In the genomic region with DNA sequence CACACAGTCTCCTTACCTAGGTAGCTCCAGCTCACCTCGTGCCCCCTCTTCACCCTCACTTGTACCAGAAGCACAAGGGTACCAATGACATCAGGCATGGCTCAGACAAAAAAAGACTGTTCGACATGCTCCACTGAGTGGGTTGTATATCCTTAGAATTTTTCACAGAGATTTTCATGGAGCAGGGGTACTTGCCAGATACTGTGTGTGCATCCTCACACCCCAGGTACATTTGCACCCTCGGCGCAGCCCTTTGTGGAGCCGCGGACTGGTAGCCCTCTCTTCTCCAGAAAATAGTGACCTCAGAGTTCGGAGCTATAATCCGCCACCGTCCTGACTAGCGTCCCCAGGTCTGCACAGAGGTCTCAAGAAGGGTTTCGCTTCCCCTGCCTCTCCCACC, we compare ENCODE assay signal across 10 mouse cellular contexts. TPM values are rescaled to one million over a fixed set of nuclear protein-coding genes. Genes with fewer than 3 reads are reported as not detected.
DNase-seq lines count a peak whose midpoint lies in the region; ATAC-seq and TF ChIP-seq lines count a peak whose summit lies in the region.
"Had no signal": no experiment of that assay in that cellular context is flagged by ENCODE, and none has a peak within 500 bp of the region (broad histone marks: within the 10 kb centered on the region; RNA-seq: fewer than 3 reads in every experiment).

No protein-coding gene starts in this region.

- H3K4me2 ChIP-seq in forebrain, embryonic 14.5 days (ENCODE audit: low read length) = peak overlapping the region; percentile 97
- peak overlapping the region; percentile 53 for H3K4me2 ChIP-seq in liver, embryonic 14.5 days (ENCODE audit: low read depth)

- TF ChIP-seq CTCF in C2C12 (IDR thresholded peaks at IDR 0.05; ENCODE audit: control insufficient read depth, insufficient read depth, insufficient read length) = no peak
- TF ChIP-seq CTCF in liver, embryonic 14.5 days (IDR thresholded peaks at IDR 0.05; ENCODE audit: low read depth) = no peak

- no peak overlapping the region for H3ac ChIP-seq in C2C12 (ENCODE audit: control insufficient read depth, insufficient read length, low read depth)

- H3K27me3 ChIP-seq in C2C12 (ENCODE audit: control insufficient read depth, insufficient read depth, insufficient read length) = no peaks in the 10 kb centered on the region
- H3K27me3 ChIP-seq in forebrain, embryonic 14.5 days (replicated peaks; ENCODE audit: control insufficient read depth, insufficient read depth, low read length) = no peaks in the 10 kb centered on the region
- peaks cover 36% of the 10 kb centered on the region for H3K27me3 ChIP-seq in liver, embryonic 14.5 days (ENCODE audit: control insufficient read depth, insufficient read depth, low read length)

- WGBS in forebrain, embryonic 14.5 days = 2% methylated on average over 11 of the region's 11 CpGs
- 20% methylated on average over 11 of the region's 11 CpGs for WGBS in liver, embryonic 14.5 days (ENCODE audit: insufficient replicate concordance)

- peak; percentile 8; the same call in 1 of the 2 replicates for ATAC-seq in frontal cortex, adult (ENCODE audit: low TSS enrichment)
- ATAC-seq in forebrain, embryonic 14.5 days = no peak; the same call in 1 of the 2 replicates
- ATAC-seq in liver, embryonic 14.5 days (ENCODE audit: insufficient read depth) = no peak

- H3K36me3 ChIP-seq in C2C12 (ENCODE audit: control insufficient read depth, insufficient read depth) = no peaks in the 10 kb centered on the region
- H3K36me3 ChIP-seq in forebrain, embryonic 14.5 days (ENCODE audit: control insufficient read depth, insufficient read depth, low read length) = no peaks in the 10 kb centered on the region
- no peaks in the 10 kb centered on the region for H3K36me3 ChIP-seq in liver, embryonic 14.5 days (replicated peaks; ENCODE audit: control insufficient read depth, insufficient read depth, low read depth)

- H3K79me3 ChIP-seq in C2C12 (ENCODE audit: low read depth) = peaks cover 3% of the 10 kb centered on the region

- H3K4me1 ChIP-seq in forebrain, embryonic 14.5 days (ENCODE audit: control insufficient read depth, insufficient read depth, low read length) = peaks cover 15% of the 10 kb centered on the region
- peaks cover 18 to 35% of the 10 kb centered on the region in 2 experiments for H3K4me1 ChIP-seq in liver, embryonic 14.5 days (replicated peaks; ENCODE audit: control insufficient read depth in 2 of 2, insufficient read depth in 2 of 2, low read length in 1 of 2)

- H3K4me3 ChIP-seq in C2C12 (ENCODE audit: insufficient read depth, poor library complexity, severe bottlenecking) = peak overlapping the region; percentile 12
- peak overlapping the region; percentile 87 for H3K4me3 ChIP-seq in forebrain, embryonic 14.5 days (ENCODE audit: low read depth, low read length)
- H3K4me3 ChIP-seq in liver, embryonic 14.5 days (ENCODE audit: insufficient read depth in 1 of 2, low read depth in 2 of 2, low read length in 2 of 2) = no peak overlapping the region

- H3K9me3 ChIP-seq in forebrain, embryonic 14.5 days (replicated peaks; ENCODE audit: control insufficient read depth, low read length) = no peaks in the 10 kb centered on the region
- H3K9me3 ChIP-seq in liver, embryonic 14.5 days (ENCODE audit: control insufficient read depth, low read length) = no peaks in the 10 kb centered on the region

- peaks cover 29% of the 10 kb centered on the region for H3K79me2 ChIP-seq in C2C12 (ENCODE audit: control insufficient read depth, insufficient read depth)

- no peak for DNase-seq in frontal cortex, adult 2 months (ENCODE audit: extremely low spot score in 1 of 2, low spot score in 1 of 2)
- DNase-seq in forebrain, embryonic 14.5 days (ENCODE audit: low spot score) = no peak
- DNase-seq in liver, embryonic 14.5 days (ENCODE audit: low read depth in 3 of 3, low spot score in 3 of 3) = no peak
- no peak for DNase-seq in embryo, embryonic 10 days (ENCODE audit: low spot score)
- no peak for DNase-seq in c-Kit-positive CD71-positive TER-119-positive erythroid progenitor cells, embryonic 14.5 days (ENCODE audit: low spot score)
- DNase-seq in T-cell, adult 2 months (ENCODE audit: low spot score) = no peak
- DNase-seq: gastrocnemius, postnatal 25 days had no signal

- H3K27ac ChIP-seq in forebrain, embryonic 14.5 days (ENCODE audit: low read depth, low read length) = peak overlapping the region; percentile 97
- no peak overlapping the region for H3K27ac ChIP-seq in liver, embryonic 14.5 days
- H3K27ac ChIP-seq: macrophage had no signal

- peak overlapping the region; percentile 99 for H3K9ac ChIP-seq in forebrain, embryonic 14.5 days (ENCODE audit: low read length)
- no peak overlapping the region for H3K9ac ChIP-seq in liver, embryonic 14.5 days (replicated peaks)

- TF ChIP-seq EP300 in liver, embryonic 14.5 days (IDR thresholded peaks at IDR 0.05; ENCODE audit: low read depth) = no peak

TF ChIP-seq in C2C12, 6 proteins besides CTCF, POLR2A, EP300 and RAD21:
- no peak for TF ChIP-seq USF1 (IDR thresholded peaks at IDR 0.05; ENCODE audit: low read depth)
- no peak for TF ChIP-seq CEBPB (IDR thresholded peaks at IDR 0.05; ENCODE audit: low read depth)
- no peak for TF ChIP-seq MYOD1 (IDR thresholded peaks at IDR 0.05; ENCODE audit: control insufficient read depth, insufficient read length, low read depth)
TF ChIP-seq in C2C12: peak in this region for 0.

RNA-seq across cellular contexts. Expression of a gene that starts 0.4 kb away (rescaled TPM):
- 668 and 684 TPM in 2 replicates for polyA plus RNA-seq in frontal cortex, adult 2 months (2012; rRNA removed)
- 140 TPM for polyA plus RNA-seq in C2C12 (2012; fragmentation: generic; extraction: Trizol)
- 1,786 and 1,955 TPM in 2 replicates for polyA plus RNA-seq in forebrain, embryonic 14.5 days (2014; fragmentation: Nextera tagmentation; extraction: Ambion mirVana)
- 0.70 and 3.8 TPM in 2 replicates for polyA plus RNA-seq in liver, embryonic 14.5 days (2012; rRNA removed)
- polyA plus RNA-seq in liver, embryonic 14.5 days (2014; fragmentation: Nextera tagmentation; extraction: Ambion mirVana) = 0.29 and 0.42 TPM in 2 replicates
- polyA plus RNA-seq: macrophage had no signal

RNA-seq across cellular contexts. Expression of a gene that starts 3.9 kb away (rescaled TPM):
- polyA plus RNA-seq in frontal cortex, adult 2 months (2012; rRNA removed) = 0.04 and 0.06 TPM in 2 replicates
- polyA plus RNA-seq in C2C12 (2012; fragmentation: generic; extraction: Trizol) = 0.01 TPM
- polyA plus RNA-seq in forebrain, embryonic 14.5 days (2014; fragmentation: Nextera tagmentation; extraction: Ambion mirVana) = 0.11 TPM in 1 of 2 replicates, not detected in the other
- 0.03 TPM in 2 replicates for polyA plus RNA-seq in liver, embryonic 14.5 days (2012; rRNA removed)
- polyA plus RNA-seq in liver, embryonic 14.5 days (2014; fragmentation: Nextera tagmentation; extraction: Ambion mirVana) = not detected in 2 replicates
- polyA plus RNA-seq: macrophage had no signal

RNA-seq across cellular contexts. Expression of a gene that starts 12.5 kb away (rescaled TPM):
- polyA plus RNA-seq in frontal cortex, adult 2 months (2012; rRNA removed) = 41.5 and 41.8 TPM in 2 replicates
- polyA plus RNA-seq in C2C12 (2012; fragmentation: generic; extraction: Trizol) = 23.9 TPM
- polyA plus RNA-seq in forebrain, embryonic 14.5 days (2014; fragmentation: Nextera tagmentation; extraction: Ambion mirVana) = 44.3 and 48.4 TPM in 2 replicates
- 7.1 and 8.0 TPM in 2 replicates for polyA plus RNA-seq in liver, embryonic 14.5 days (2012; rRNA removed)
- 10.5 and 12.6 TPM in 2 replicates for polyA plus RNA-seq in liver, embryonic 14.5 days (2014; fragmentation: Nextera tagmentation; extraction: Ambion mirVana)

RNA-seq across cellular contexts. Expression of a gene that starts 37.2 kb away (rescaled TPM):
- polyA plus RNA-seq in frontal cortex, adult 2 months (2012; rRNA removed) = 583 and 605 TPM in 2 replicates
- polyA plus RNA-seq in C2C12 (2012; fragmentation: generic; extraction: Trizol) = 128 TPM
- polyA plus RNA-seq in forebrain, embryonic 14.5 days (2014; fragmentation: Nextera tagmentation; extraction: Ambion mirVana) = 181 and 203 TPM in 2 replicates
- polyA plus RNA-seq in liver, embryonic 14.5 days (2012; rRNA removed) = 37.8 and 45.6 TPM in 2 replicates
- 44.0 and 53.1 TPM in 2 replicates for polyA plus RNA-seq in liver, embryonic 14.5 days (2014; fragmentation: Nextera tagmentation; extraction: Ambion mirVana)

Comparison
In these comparisons a context has a peak if more than half of its experiments do, and no peak if none do; other contexts are left out.
1. H3K4me3 ChIP-seq: peak in C2C12 (single experiment) and forebrain, embryonic 14.5 days (single experiment); none in liver, embryonic 14.5 days (0 of 2).
2. RNA of a gene that starts 0.4 kb away (polyA plus RNA-seq): 1,786 to 1,955 TPM in forebrain, embryonic 14.5 days, 668 to 684 TPM in frontal cortex, adult 2 months and 140 TPM in C2C12 (single experiment); 0.29 to 3.8 TPM in liver, embryonic 14.5 days; every median in the first group is over 10 times any median in the second.